ENCODE assay signal across 8 mouse cellular contexts in genomic region chr7:64373147-64373829, GRCm38 (mm10). TPM values are rescaled to one million over a fixed set of nuclear protein-coding genes. Genes with fewer than 3 reads are reported as not detected.
DNase-seq lines count a peak whose midpoint lies in the region; ATAC-seq lines count a peak whose summit lies in the region.

No protein-coding gene starts in this region.

- peaks cover 14% of the 10 kb centered on the region for H3K4me1 ChIP-seq in forebrain, embryonic 10.5 days
- peaks cover 11% of the 10 kb centered on the region for H3K4me1 ChIP-seq in limb, embryonic 15.5 days

- no peaks in the 10 kb centered on the region for H3K9me3 ChIP-seq in forebrain, embryonic 10.5 days
- no peaks in the 10 kb centered on the region for H3K9me3 ChIP-seq in limb, embryonic 15.5 days

- H3K4me2 ChIP-seq in limb, embryonic 15.5 days = peak overlapping the region; percentile 59

- 18% methylated on average over 18 of the region's 18 CpGs for WGBS in forebrain, embryonic 10.5 days
- 8% methylated on average over 18 of the region's 18 CpGs for WGBS in limb, embryonic 15.5 days

- H3K4me3 ChIP-seq in forebrain, embryonic 10.5 days = peak overlapping the region; percentile 72
- H3K4me3 ChIP-seq in limb, embryonic 15.5 days = peak overlapping the region; percentile 71

- peak overlapping the region; percentile 57; the same call in 1 of the 2 replicates for H3K9ac ChIP-seq in limb, embryonic 15.5 days

- H3K36me3 ChIP-seq in forebrain, embryonic 10.5 days (replicated peaks) = peaks cover 71% of the 10 kb centered on the region
- peaks cover 38% of the 10 kb centered on the region for H3K36me3 ChIP-seq in limb, embryonic 15.5 days

- no peaks in the 10 kb centered on the region for H3K27me3 ChIP-seq in forebrain, embryonic 10.5 days (ENCODE audit: poor library complexity, severe bottlenecking)
- no peaks in the 10 kb centered on the region for H3K27me3 ChIP-seq in limb, embryonic 15.5 days

- ATAC-seq in CD4-positive, CD25-positive, alpha-beta regulatory T cell, adult 4 months = peak; percentile 36
- no peak for ATAC-seq in limb, embryonic 15.5 days (ENCODE audit: insufficient number of reproducible peaks, low FRiP score, low TSS enrichment, low read depth)

- peak overlapping the region; percentile 93 for H3K27ac ChIP-seq in forebrain, embryonic 10.5 days
- H3K27ac ChIP-seq in limb, embryonic 15.5 days = peak overlapping the region; percentile 98

- peak; percentile 22 for DNase-seq in embryo, embryonic 10 days (ENCODE audit: low spot score)
- DNase-seq in embryo, embryonic 9.5 days (ENCODE audit: extremely low spot score) = no peak
- no peak for DNase-seq in forebrain, embryonic 10.5 days (ENCODE audit: extremely low spot score, low spot score)
- peak; percentile 5 for DNase-seq in retina, postnatal 1 day
- no peak for DNase-seq in gastrocnemius, postnatal 10 days
- DNase-seq in spleen, adult 18-20 months = no peak

RNA-seq across cellular contexts. Expression of gene Fan1, which starts 0.6 kb away (rescaled TPM):
- 1 to 10 TPM; 3.7 to 7.1 TPM for polyA plus RNA-seq in CD4-positive, CD25-positive, alpha-beta regulatory T cell, adult 4 months (2017; shearing (Covaris generic))
- polyA plus RNA-seq in forebrain, embryonic 10.5 days (2016; fragmentation: Nextera tagmentation; extraction: Ambion mirVana) = 9.5 and 10.4 TPM in 2 replicates
- polyA plus RNA-seq in limb, embryonic 15.5 days (2015; fragmentation: Nextera tagmentation; extraction: Ambion mirVana) = 6.3 and 8.0 TPM in 2 replicates
- total RNA-seq in gastrocnemius, postnatal 10 days (2021) = 1 to 10 TPM; 7.1 to 7.5 TPM

RNA-seq across cellular contexts. Expression of gene Mphosph10, which starts 18.8 kb away (rescaled TPM):
- 10 to 100 TPM; 53.8 to 64.5 TPM for polyA plus RNA-seq in CD4-positive, CD25-positive, alpha-beta regulatory T cell, adult 4 months (2017; shearing (Covaris generic))
- polyA plus RNA-seq in forebrain, embryonic 10.5 days (2016; fragmentation: Nextera tagmentation; extraction: Ambion mirVana) = 58.8 and 64.7 TPM in 2 replicates
- polyA plus RNA-seq in limb, embryonic 15.5 days (2015; fragmentation: Nextera tagmentation; extraction: Ambion mirVana) = 40.6 and 43.2 TPM in 2 replicates
- 10 to 100 TPM; 15.4 to 17.1 TPM for total RNA-seq in gastrocnemius, postnatal 10 days (2021)

RNA-seq across cellular contexts. Expression of gene Mcee, which starts 19.1 kb away (rescaled TPM):
- 10 to 100 TPM; 15.6 to 23.5 TPM for polyA plus RNA-seq in CD4-positive, CD25-positive, alpha-beta regulatory T cell, adult 4 months (2017; shearing (Covaris generic))
- 40.3 and 43.8 TPM in 2 replicates for polyA plus RNA-seq in forebrain, embryonic 10.5 days (2016; fragmentation: Nextera tagmentation; extraction: Ambion mirVana)
- 64.9 and 65.5 TPM in 2 replicates for polyA plus RNA-seq in limb, embryonic 15.5 days (2015; fragmentation: Nextera tagmentation; extraction: Ambion mirVana)
- 10 to 100 TPM; 62.1 to 68.9 TPM for total RNA-seq in gastrocnemius, postnatal 10 days (2021)

Comparison
In these comparisons a context has a peak if more than half of its experiments do, and no peak if none do; other contexts are left out.
1. DNase-seq: peak in embryo, embryonic 10 days (single experiment) and retina, postnatal 1 day (single experiment); none in embryo, embryonic 9.5 days (single experiment), forebrain, embryonic 10.5 days (single experiment), gastrocnemius, postnatal 10 days (single experiment) and spleen, adult 18-20 months (0 of 2).